Mouse (Mus musculus) macrophage (primary cell): ENCODE results near the gene 4932438H23Rik. TPM values are rescaled to one million over a fixed set of nuclear protein-coding genes. Genes with fewer than 3 reads are reported as not detected.
"Not testable (repeated sequence)": the region's sequence is repeated elsewhere in the genome, so short reads cannot be mapped to it uniquely, and the experiment has no call there.

Source experiments
- H3K27ac ChIP-seq: fragments of 350-480 bp; formaldehyde crosslinking; 2 replicates; pipeline ENCODE4 v1.9.0; 2021
- H3K36me3 ChIP-seq: fragments of 350-480 bp; formaldehyde crosslinking; 2 replicates; pipeline ENCODE4 v1.9.0; 2021; ENCODE audit errors: inconsistent target
- H3K4me3 ChIP-seq: fragments of 350-480 bp; formaldehyde crosslinking; 2 replicates; pipeline ENCODE4 v1.9.0; 2021; ENCODE audit errors: inconsistent target
- H3K79me2 ChIP-seq: fragments of 350-480 bp; formaldehyde crosslinking; 2 replicates; pipeline ENCODE4 v1.9.0; 2021; ENCODE audit errors: inconsistent target
- WGBS: methylation state at CpG from one replicate; pipeline ENCODE4 v1.1.7; 2026; ENCODE audit warnings: inconsistent platforms; ENCODE audit not compliant: missing documents; 5-methylcytosine and 5-hydroxymethylcytosine counted together
- polyA plus RNA-seq: library from polyadenylated mRNA; stranded (reverse); fragments of 250-400 nt; gene quantifications from 3 replicates; pipeline ENCODE4 v1.2.4, GENCODE M21; 2018; ENCODE audit warnings: inconsistent platforms

The 4932438H23Rik gene
- polyA plus RNA-seq, 1 experiment from 2014 or later: 0.14 TPM

- Histone ChIP-seq H3K27ac (no peak overlapping the region), H3K4me3 (no peak overlapping the region), H3K79me2 (no peaks in the 10 kb centered on the region), H3K36me3 (no peaks in the 10 kb centered on the region)
- WGBS: 71% methylated on average over 21 of the region's 21 CpGs
Measured at GRCm38 (mm10) chr16:91084307-91085238, 10.3 kb downstream of the 4932438H23Rik start.

GRCm38 (mm10) chr16:91083002-91083646 lies 11.8 kb downstream of the 4932438H23Rik start:
- Histone ChIP-seq H3K27ac (no peak overlapping the region), H3K79me2 (no peaks in the 10 kb centered on the region), H3K36me3 (no peaks in the 10 kb centered on the region), H3K4me3 (no peak overlapping the region)
- WGBS: 86% methylated on average over 4 of the region's 4 CpGs

GRCm38 (mm10) chr16:91081508-91081907 lies 13.4 kb downstream of the 4932438H23Rik start:
- Histone ChIP-seq H3K4me3 (no peak overlapping the region), H3K79me2 (no peaks in the 10 kb centered on the region), H3K36me3 (no peaks in the 10 kb centered on the region), H3K27ac (no peak overlapping the region)
- WGBS: 21% methylated on average over 12 of the region's 12 CpGs

- 40% methylated on average over 5 of the region's 5 CpGs for WGBS
- Histone ChIP-seq H3K79me2 (no peaks in the 10 kb centered on the region), H3K4me3 (no peak overlapping the region), H3K27ac (no peak overlapping the region), H3K36me3 (no peaks in the 10 kb centered on the region)
Measured at GRCm38 (mm10) chr16:91076180-91076579, 18.7 kb downstream of the 4932438H23Rik start.

GRCm38 (mm10) chr16:91075423-91075822 lies 19.5 kb downstream of the 4932438H23Rik start:
- not testable (repeated sequence) for H3K27ac ChIP-seq, H3K36me3 ChIP-seq, H3K4me3 ChIP-seq, H3K79me2 ChIP-seq
- WGBS: 93% methylated on average over 8 of the region's 8 CpGs

GRCm38 (mm10) chr16:91073163-91073892 lies 21.6 kb downstream of the 4932438H23Rik start:
- Histone ChIP-seq H3K79me2 (no peaks in the 10 kb centered on the region), H3K36me3 (no peaks in the 10 kb centered on the region), H3K4me3 (no peak overlapping the region), H3K27ac (no peak overlapping the region)
- WGBS: 25% methylated on average over 16 of the region's 24 CpGs

- H3K4me3 ChIP-seq: no peak overlapping the region
- no peaks in the 10 kb centered on the region for H3K36me3 ChIP-seq
- H3K79me2 ChIP-seq: no peaks in the 10 kb centered on the region
- WGBS: 79% methylated on average over 1 of the region's 1 CpGs
- H3K27ac ChIP-seq: no peak overlapping the region
Measured at GRCm38 (mm10) chr16:91072256-91072655, 22.7 kb downstream of the 4932438H23Rik start.

GRCm38 (mm10) chr16:91068969-91069368 lies 26.0 kb downstream of the 4932438H23Rik start:
- Histone ChIP-seq H3K4me3 (no peak overlapping the region), H3K27ac (no peak overlapping the region), H3K36me3 (no peaks in the 10 kb centered on the region), H3K79me2 (no peaks in the 10 kb centered on the region)
- 73% methylated on average over 12 of the region's 12 CpGs for WGBS

GRCm38 (mm10) chr16:91067122-91067521 lies 27.8 kb downstream of the 4932438H23Rik start:
- H3K4me3 ChIP-seq: no peak overlapping the region
- 92% methylated on average over 1 of the region's 1 CpGs for WGBS
- no peaks in the 10 kb centered on the region for H3K36me3 ChIP-seq
- no peaks in the 10 kb centered on the region for H3K79me2 ChIP-seq
- H3K27ac ChIP-seq: no peak overlapping the region

GRCm38 (mm10) chr16:91064583-91065365 lies 30.1 kb downstream of the 4932438H23Rik start:
- no peaks in the 10 kb centered on the region for H3K36me3 ChIP-seq
- WGBS: 68% methylated on average over 12 of the region's 12 CpGs
- no peak overlapping the region for H3K4me3 ChIP-seq
- H3K79me2 ChIP-seq: no peaks in the 10 kb centered on the region
- H3K27ac ChIP-seq: no peak overlapping the region

- WGBS: 78% methylated on average over 10 of the region's 10 CpGs
- Histone ChIP-seq H3K27ac (no peak overlapping the region), H3K79me2 (no peaks in the 10 kb centered on the region), H3K36me3 (no peaks in the 10 kb centered on the region), H3K4me3 (no peak overlapping the region)
Measured at GRCm38 (mm10) chr16:91063786-91064185, 31.1 kb downstream of the 4932438H23Rik start.

- H3K4me3 ChIP-seq: no peak overlapping the region
- 47% methylated on average over 12 of the region's 13 CpGs for WGBS
- no peaks in the 10 kb centered on the region for H3K36me3 ChIP-seq
- H3K27ac ChIP-seq: peak overlapping the region; percentile 68
- no peaks in the 10 kb centered on the region for H3K79me2 ChIP-seq
Measured at GRCm38 (mm10) chr16:91061531-91062318, 33.2 kb downstream of the 4932438H23Rik start.

- Histone ChIP-seq H3K36me3 (no peaks in the 10 kb centered on the region), H3K4me3 (no peak overlapping the region), H3K79me2 (no peaks in the 10 kb centered on the region), H3K27ac (no peak overlapping the region)
- 74% methylated on average over 6 of the region's 6 CpGs for WGBS
Measured at GRCm38 (mm10) chr16:91057741-91058140, 37.2 kb downstream of the 4932438H23Rik start.
